Mouse (Mus musculus) intestine, postnatal 0 days (tissue): ENCODE data around the gene 6820408C15Rik. TPM values are rescaled to one million over a fixed set of nuclear protein-coding genes. Genes with fewer than 3 reads are reported as not detected.

ENCODE experiments used
- ATAC-seq: fragments of 200-750 bp; cut with Nextera tagmentation; 2 replicates; pipeline ENCODE4 v1.8.0; 2017; ENCODE audit warnings: mild to moderate bottlenecking, moderate TSS enrichment, moderate library complexity
- H3K27ac ChIP-seq: fragments of 300-500 bp; sonication (generic); 2 replicates; pipeline ENCODE4 v1.5.1; 2014; ENCODE audit warnings: mild to moderate bottlenecking, low read depth, low read length, moderate library complexity
- H3K27me3 ChIP-seq: fragments of 300-500 bp; sonication (generic); replicated peaks from 2 replicates; pipeline ENCODE4 v1.6.1; 2014; ENCODE audit warnings: low read length, mixed read lengths; ENCODE audit not compliant: control insufficient read depth, insufficient read depth
- H3K36me3 ChIP-seq: fragments of 300-500 bp; sonication (generic); 2 replicates; pipeline ENCODE4 v1.6.1; 2014; ENCODE audit warnings: mild to moderate bottlenecking, moderate library complexity; ENCODE audit not compliant: control insufficient read depth, insufficient read depth
- H3K4me1 ChIP-seq: fragments of 300-500 bp; sonication (generic); replicated peaks from 2 replicates; pipeline ENCODE4 v1.6.1; 2014; ENCODE audit warnings: antibody characterized with exemption, low read length, mixed read lengths; ENCODE audit not compliant: control insufficient read depth, insufficient read depth
- H3K4me2 ChIP-seq: fragments of 300-500 bp; sonication (generic); replicated peaks from 2 replicates; pipeline ENCODE4 v1.6.1; 2014; ENCODE audit warnings: low read depth, mild to moderate bottlenecking, moderate library complexity
- H3K4me3 ChIP-seq: fragments of 300-500 bp; sonication (generic); 2 replicates; pipeline ENCODE4 v1.5.1; 2014; ENCODE audit warnings: low read depth, low read length
- H3K9ac ChIP-seq: fragments of 300-500 bp; sonication (generic); 2 replicates; pipeline ENCODE4 v1.6.1; 2014; ENCODE audit warnings: mild to moderate bottlenecking, low read depth, low read length
- H3K9me3 ChIP-seq: fragments of 300-500 bp; sonication (generic); 2 replicates; pipeline ENCODE4 v1.6.1; 2016; ENCODE audit warnings: mixed run types; ENCODE audit not compliant: control insufficient read depth
- CTCF ChIP-seq: sonication (generic); IDR thresholded peaks from 2 replicates; pipeline ENCODE4 v1.5.1; 2016; ENCODE audit warnings: low read depth, mild to moderate bottlenecking, control low read depth, antibody characterized with exemption, moderate library complexity
- WGBS: fragments of 180-500 bp; shearing (Covaris S2); extraction: QIAGEN DNeasy Blood & Tissue Kit; methylation state at CpG from one replicate; pipeline ENCODE4 v1.1.7; 2014; 5-methylcytosine and 5-hydroxymethylcytosine counted together
- polyA plus RNA-seq: library from polyadenylated mRNA; unstranded; fragments of >200 nt; fragmentation: Nextera tagmentation; extraction: Ambion mirVana; gene quantifications from 2 replicates; pipeline ENCODE4 v1.2.1, GENCODE M21; 2015

6820408C15Rik gene
- polyA plus RNA-seq, 1 experiment from 2014 or later: 0.34 TPM

GRCm38 (mm10) chr2:152396110-152397003 lies 19.0 kb upstream of the 6820408C15Rik start:
- peak overlapping the region; percentile 96 for H3K27ac ChIP-seq
- no peaks in the 10 kb centered on the region for H3K27me3 ChIP-seq
- H3K4me3 ChIP-seq: peak overlapping the region; percentile 74
- peak overlapping the region; percentile 85 for H3K4me2 ChIP-seq
- H3K36me3 ChIP-seq: no peaks in the 10 kb centered on the region
- 1% methylated on average over 45 of the region's 46 CpGs for WGBS
- H3K4me1 ChIP-seq: no peaks in the 10 kb centered on the region
- peak; percentile 37 for ATAC-seq
- no peaks in the 10 kb centered on the region for H3K9me3 ChIP-seq
- TF ChIP-seq CTCF: peak; percentile 74
- H3K9ac ChIP-seq: peak overlapping the region; percentile 77

GRCm38 (mm10) chr2:152397004-152397589 lies 18.3 kb upstream of the 6820408C15Rik start:
- ATAC-seq: peak; percentile 25
- peak overlapping the region; percentile 96 for H3K27ac ChIP-seq
- H3K9ac ChIP-seq: peak overlapping the region; percentile 77
- peak overlapping the region; percentile 74 for H3K4me3 ChIP-seq
- no peaks in the 10 kb centered on the region for H3K4me1 ChIP-seq
- peak; percentile 34 for TF ChIP-seq CTCF
- H3K27me3 ChIP-seq: no peaks in the 10 kb centered on the region
- H3K36me3 ChIP-seq: no peaks in the 10 kb centered on the region
- peak overlapping the region; percentile 85 for H3K4me2 ChIP-seq
- no peaks in the 10 kb centered on the region for H3K9me3 ChIP-seq
- under 1% methylated on average over 68 of the region's 77 CpGs for WGBS

GRCm38 (mm10) chr2:152397680-152398435 lies 17.5 kb upstream of the 6820408C15Rik start, which contains the start of gene Sox12:
Gene Sox12 (minus strand): TSS chr2:152398063.
- Histone ChIP-seq H3K36me3 (no peaks in the 10 kb centered on the region), H3K4me2 (peak within 1 kb of the TSS; percentile 85), H3K4me1 (no peaks in the 10 kb centered on the region), H3K4me3 (peak within 1 kb of the TSS; percentile 74), H3K27ac (peak within 1 kb of the TSS; percentile 96), H3K9ac (peak within 1 kb of the TSS; percentile 77), H3K9me3 (no peaks in the 10 kb centered on the region), H3K27me3 (no peaks in the 10 kb centered on the region)
- TF ChIP-seq CTCF: no peak
- under 1% methylated on average over 85 of the region's 104 CpGs for WGBS
- ATAC-seq: peak; percentile 69

- H3K27ac ChIP-seq: peak overlapping the region; percentile 47
These were observed 16.7 kb upstream of the 6820408C15Rik start for GRCm38 (mm10) chr2:152398691-152399090.

GRCm38 (mm10) chr2:152399122-152399542 lies 16.3 kb upstream of the 6820408C15Rik start:
- no peak for ATAC-seq
- peak overlapping the region; percentile 85 for H3K4me2 ChIP-seq
- 3% methylated on average over 13 of the region's 13 CpGs for WGBS
- no peaks in the 10 kb centered on the region for H3K4me1 ChIP-seq
- no peaks in the 10 kb centered on the region for H3K27me3 ChIP-seq
- peak overlapping the region; percentile 18 for H3K9ac ChIP-seq
- H3K9me3 ChIP-seq: no peaks in the 10 kb centered on the region
- TF ChIP-seq CTCF: no peak
- H3K36me3 ChIP-seq: no peaks in the 10 kb centered on the region
- peak overlapping the region; percentile 47; the same call in 1 of the 2 replicates for H3K27ac ChIP-seq
- peak overlapping the region; percentile 74 for H3K4me3 ChIP-seq

More at GRCm38 (mm10) chr2:152398691-152399090, 16.7 kb upstream of the 6820408C15Rik start:
- WGBS: under 1% methylated on average over 38 of the region's 38 CpGs
- peak; percentile 42 for TF ChIP-seq CTCF
- Histone ChIP-seq H3K27me3 (no peaks in the 10 kb centered on the region), H3K4me3 (peak overlapping the region; percentile 74), H3K9ac (peak overlapping the region; percentile 18), H3K36me3 (no peaks in the 10 kb centered on the region), H3K4me1 (no peaks in the 10 kb centered on the region), H3K4me2 (peak overlapping the region; percentile 85), H3K9me3 (no peaks in the 10 kb centered on the region)
- ATAC-seq: peak; percentile 83
